Mouse (Mus musculus) Patski (cell line): ENCODE results near the gene Ly9. TPM values are rescaled to one million over a fixed set of nuclear protein-coding genes. Genes with fewer than 3 reads are reported as not detected.

Source experiments
- ATAC-seq: fragments of 100-300 bp; one replicate; pipeline ENCODE4 v1.8.0; 2021
- CTCF ChIA-PET: fragments of 350-600 bp; sonication (Branson Sonifier 250); formaldehyde crosslinking; loops from one replicate; lab custom pipeline; 2022; ENCODE audit warnings: inconsistent platforms; lab: Charles Lee
- POLR2A ChIA-PET: fragments of 350-600 bp; sonication (Branson Sonifier 250); formaldehyde crosslinking; loops from one replicate; lab custom pipeline; 2022; ENCODE audit warnings: antibody characterized with exemption, inconsistent platforms; lab: Charles Lee
- DNase-seq: peaks from one replicate; pipeline ENCODE4 v3.0.0-alpha.2; 2011; ENCODE audit warnings: low read depth, low spot score
- H3K27me3 ChIP-seq: fragments of 371-371 bp; one replicate; pipeline ENCODE4 v1.5.1; 2021
- CTCF ChIP-seq: fragments of 100-300 bp; IDR thresholded peaks from one replicate; pipeline ENCODE4 v1.5.1; 2021
- in situ Hi-C: fragments of 300-500 bp; cut with MboI; formaldehyde crosslinking; loops from 3 replicates; pipeline ENCODE4 v1.11.1; 2018; ENCODE audit warnings: low pct_unique_long_range_greater_than_20kb, mixed read lengths
- polyA plus RNA-seq: library from polyadenylated mRNA; unstranded; gene quantifications from one replicate; pipeline ENCODE4 v1.2.3, GENCODE M21; 2021

Ly9 gene
- polyA plus RNA-seq: not detected

DNA sequence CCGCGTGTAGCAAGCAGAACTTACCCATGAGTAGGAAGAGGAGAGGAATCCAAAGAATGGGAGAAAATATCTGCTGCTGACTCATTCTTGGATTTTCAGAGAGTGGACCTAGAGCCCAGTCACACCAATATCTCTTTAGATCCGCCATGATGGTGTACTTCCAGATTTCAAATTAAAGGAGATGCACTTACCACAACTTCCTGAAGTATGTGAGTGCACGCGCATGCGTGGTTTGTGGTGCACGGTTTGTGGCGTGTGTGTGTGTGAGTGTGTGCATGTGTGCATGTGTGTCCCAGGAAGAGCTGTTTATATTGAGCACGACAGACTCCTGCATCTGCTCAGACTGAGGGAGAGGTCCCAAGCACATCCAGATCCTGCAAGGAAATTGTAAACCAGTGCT, at the start of gene Ly9:
TSS of gene Ly9 (minus strand) at position 235 of the 400 bp plus-strand sequence.
- ChIA-PET POLR2A (no interaction called here), CTCF (no interaction called here)
- in situ Hi-C loops: no loop called here
- no peak for ATAC-seq
- H3K27me3 ChIP-seq: peaks cover 5% of the 10 kb centered on the region
- TF ChIP-seq CTCF: no peak
- no peak for DNase-seq

DNA sequence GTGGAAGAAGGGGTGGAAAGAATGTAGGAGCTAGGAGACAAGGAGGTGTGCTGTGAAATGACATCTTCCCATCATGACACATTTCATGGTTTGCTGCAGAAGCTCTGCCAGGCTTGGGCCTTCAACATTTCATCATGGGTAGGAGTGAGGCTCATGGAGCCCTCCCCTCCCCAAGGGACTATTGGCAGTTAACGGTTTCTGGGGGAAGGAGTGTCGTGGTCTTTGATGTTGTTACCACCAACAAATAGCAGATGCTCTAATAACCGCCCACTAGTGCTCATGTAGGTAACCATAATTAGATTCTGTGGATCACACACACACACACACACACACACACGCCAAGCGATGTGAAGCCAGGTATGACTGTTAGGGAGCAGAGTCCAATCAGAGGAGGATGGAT, 45.5 kb upstream of the Ly9 start, which contains the start of gene Slamf7:
TSS of gene Slamf7 (minus strand) at position 302 of the 400 bp plus-strand sequence.
- POLR2A ChIA-PET: no interaction called here
- in situ Hi-C loops: no loop called here
- TF ChIP-seq CTCF: no peak
- CTCF ChIA-PET: no interaction called here
- no peak for DNase-seq
- no peaks in the 10 kb centered on the region for H3K27me3 ChIP-seq
- ATAC-seq: no peak

DNA sequence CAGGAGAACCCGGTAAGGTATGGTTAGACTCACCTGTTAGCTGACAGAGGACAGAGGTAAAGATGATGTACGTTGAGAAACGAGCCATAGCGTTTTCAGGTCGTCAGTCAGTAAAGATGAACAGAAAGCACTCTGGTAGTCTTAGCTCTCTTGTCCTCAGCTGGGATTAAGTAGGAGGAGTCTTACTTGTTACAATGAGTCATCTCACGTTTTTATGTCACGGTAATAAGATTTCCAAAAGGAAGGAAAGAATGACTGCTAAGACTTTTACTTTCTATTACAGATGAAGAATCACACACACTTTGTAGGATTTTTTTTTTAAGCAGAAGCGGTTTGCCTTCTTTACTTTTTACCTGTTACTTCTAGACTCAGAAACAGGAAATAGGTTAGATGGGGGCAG, 41.6 kb upstream of the Ly9 start:
- no peak for ATAC-seq
- no peak for TF ChIP-seq CTCF
- no peaks in the 10 kb centered on the region for H3K27me3 ChIP-seq
- ChIA-PET POLR2A (no interaction called here), CTCF (no interaction called here)
- DNase-seq: no peak
- in situ Hi-C loops: no loop called here

DNA sequence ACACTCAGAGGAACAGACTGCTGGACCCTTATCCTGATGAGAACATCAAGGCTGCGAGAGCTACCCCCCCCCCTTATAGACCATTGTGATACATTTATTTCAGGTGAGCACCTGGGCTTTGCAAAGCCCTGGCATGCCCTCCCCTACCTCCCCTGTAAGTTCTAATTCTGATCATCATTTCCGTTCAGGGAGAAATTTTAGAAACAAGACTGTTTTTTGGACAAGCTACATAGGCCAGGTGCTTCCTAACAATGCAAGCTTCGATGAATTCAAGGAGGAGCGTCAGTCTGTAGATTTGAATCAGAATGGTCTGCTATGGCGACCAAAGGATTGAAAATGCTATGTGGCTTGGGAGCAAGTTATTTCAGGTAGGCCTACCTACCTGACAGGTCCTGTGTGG, 40.5 kb upstream of the Ly9 start:
- H3K27me3 ChIP-seq: no peaks in the 10 kb centered on the region
- in situ Hi-C loops: no loop called here
- CTCF ChIA-PET: no interaction called here
- TF ChIP-seq CTCF: no peak
- POLR2A ChIA-PET: no interaction called here
- ATAC-seq (no peak), DNase-seq (no peak)

DNA sequence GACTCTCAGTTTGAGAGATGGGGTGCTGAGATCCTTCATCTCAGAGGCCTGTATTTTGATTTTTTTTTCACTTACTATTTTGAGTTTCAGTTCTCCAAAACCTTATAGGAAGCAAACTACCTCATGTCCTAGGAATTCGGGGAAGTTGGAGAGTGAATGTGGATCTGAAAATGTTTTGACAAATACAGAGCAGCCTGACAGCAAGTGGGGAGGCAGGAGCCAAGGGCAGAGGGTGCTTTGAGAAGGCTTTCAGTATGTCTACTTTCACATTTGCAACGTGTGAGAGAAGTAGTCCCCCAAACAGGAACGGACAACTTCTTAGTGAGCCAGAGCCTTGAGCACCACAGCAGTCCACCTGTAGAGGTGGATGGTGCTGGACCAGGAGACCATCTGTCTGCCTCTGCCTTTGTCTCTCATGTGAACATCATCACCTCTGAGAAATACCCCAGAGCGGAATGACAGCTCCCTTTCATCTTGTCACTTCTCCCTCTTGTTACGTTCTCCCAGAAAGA, 39.3 kb upstream of the Ly9 start:
- DNase-seq: no peak
- no peak for ATAC-seq
- POLR2A ChIA-PET: no interaction called here
- H3K27me3 ChIP-seq: no peaks in the 10 kb centered on the region
- CTCF ChIA-PET: no interaction called here
- in situ Hi-C loops: no loop called here
- no peak for TF ChIP-seq CTCF

DNA sequence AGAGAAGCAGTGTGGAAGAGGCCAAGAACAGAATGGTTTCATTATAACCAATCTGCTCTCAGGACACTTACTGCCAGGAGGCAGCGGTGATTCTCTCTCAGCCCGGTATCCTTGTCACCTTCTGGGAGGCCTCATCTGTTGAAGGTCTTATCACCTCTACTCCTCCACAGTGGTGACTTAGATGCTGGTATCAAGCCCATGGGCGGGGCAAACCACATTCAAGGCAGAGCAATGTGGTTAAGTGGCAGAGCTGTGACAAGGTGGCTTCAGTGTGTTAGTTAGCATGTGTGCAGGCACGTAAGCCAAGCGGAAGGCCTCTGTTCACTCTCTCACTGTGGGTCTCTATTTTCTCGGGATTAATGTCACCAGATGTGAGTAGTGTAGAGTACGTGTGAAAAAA, 36.4 kb upstream of the Ly9 start:
- TF ChIP-seq CTCF: no peak
- CTCF ChIA-PET: no interaction called here

DNA sequence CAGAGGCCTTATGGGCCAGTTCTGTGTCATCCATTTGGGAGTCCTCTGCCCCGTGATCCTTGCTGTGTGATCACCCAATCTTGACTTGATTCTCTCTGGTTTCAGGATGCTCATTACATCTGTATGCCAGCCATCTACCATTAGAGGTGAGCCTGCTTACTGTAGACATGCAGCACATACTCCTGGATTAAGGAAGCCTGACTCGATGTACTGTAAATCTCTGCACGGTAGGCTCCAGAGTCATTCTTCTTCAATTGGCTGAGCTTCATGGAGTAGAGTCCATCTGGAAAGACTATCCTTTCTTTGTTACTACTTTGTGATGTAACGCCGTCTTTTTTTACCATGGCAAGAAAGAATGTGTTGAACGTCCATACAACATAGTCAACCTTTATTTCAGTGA, 33.6 kb upstream of the Ly9 start:
- ATAC-seq (no peak), DNase-seq (no peak)
- H3K27me3 ChIP-seq: no peaks in the 10 kb centered on the region
- ChIA-PET CTCF (no interaction called here), POLR2A (no interaction called here)
- TF ChIP-seq CTCF: no peak
- in situ Hi-C loops: no loop called here

More for the DNA sequence above, 36.4 kb upstream of the Ly9 start:
- in situ Hi-C loops: no loop called here
- POLR2A ChIA-PET: no interaction called here
- ATAC-seq (no peak), DNase-seq (no peak)
- H3K27me3 ChIP-seq: no peaks in the 10 kb centered on the region

DNA sequence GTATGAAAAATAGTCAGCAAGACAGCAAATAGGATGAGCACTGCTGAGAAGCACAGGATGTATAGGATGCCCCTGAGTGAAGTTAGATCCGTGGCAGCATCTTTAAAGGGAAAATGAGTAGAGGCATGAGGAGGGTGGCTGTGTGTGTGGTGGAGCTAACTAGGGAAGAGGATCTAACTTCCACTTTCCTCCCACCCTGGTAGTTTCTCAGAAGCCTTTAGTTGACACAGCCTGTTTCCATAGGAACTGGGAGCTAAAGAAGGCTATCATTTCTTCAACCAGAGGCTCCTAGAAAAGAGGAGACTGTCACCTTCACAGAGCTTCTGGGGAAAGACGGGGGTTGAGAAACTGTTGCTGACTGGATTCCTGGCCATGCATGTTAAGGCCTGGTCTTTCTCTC, 31.5 kb upstream of the Ly9 start:
- CTCF ChIA-PET: no interaction called here
- in situ Hi-C loops: no loop called here
- POLR2A ChIA-PET: no interaction called here
- no peak for ATAC-seq
- no peak for DNase-seq
- no peak for TF ChIP-seq CTCF
- H3K27me3 ChIP-seq: no peaks in the 10 kb centered on the region

DNA sequence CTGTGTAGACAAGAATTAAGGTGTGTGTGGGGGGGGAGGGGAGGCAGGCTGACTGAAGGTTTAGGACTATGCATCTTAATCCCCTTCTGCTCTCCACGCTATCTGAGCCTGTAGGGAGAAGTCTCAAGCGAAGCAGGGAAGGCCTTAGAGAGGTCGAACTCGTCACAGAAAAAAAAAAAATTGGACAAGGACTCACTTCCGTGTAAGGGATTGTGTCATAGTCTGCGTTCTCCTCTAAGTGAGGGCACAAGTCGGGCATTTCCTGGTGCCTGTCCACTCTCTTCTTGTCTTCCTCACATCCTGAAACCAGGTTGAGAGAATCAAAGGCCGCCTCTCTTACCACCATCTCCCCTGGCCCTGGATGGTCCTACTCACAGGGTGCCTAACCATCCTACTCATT, 29.9 kb upstream of the Ly9 start:
- no peak for TF ChIP-seq CTCF
- in situ Hi-C loops: no loop called here
- POLR2A ChIA-PET: no interaction called here
- H3K27me3 ChIP-seq: no peaks in the 10 kb centered on the region
- no peak for DNase-seq
- ATAC-seq: no peak
- CTCF ChIA-PET: no interaction called here

DNA sequence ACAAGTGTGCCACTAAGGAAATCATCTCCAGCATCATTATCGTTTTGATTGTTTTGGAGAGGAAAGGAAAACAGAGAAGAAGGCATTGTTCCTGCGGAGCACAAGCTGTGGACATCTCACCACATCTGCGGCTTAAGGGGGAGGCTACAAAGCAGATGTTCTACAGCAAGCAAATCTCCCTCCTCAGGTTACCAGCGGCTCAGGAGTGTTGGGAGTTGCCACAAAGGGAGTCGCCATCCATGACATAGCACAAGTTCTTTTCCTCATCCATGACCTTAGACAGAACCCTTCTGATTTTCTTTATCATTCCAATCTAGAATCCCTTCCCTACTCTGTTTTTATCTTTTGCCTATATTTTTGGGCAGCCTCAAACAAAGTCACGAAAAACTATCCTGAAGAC, 28.5 kb upstream of the Ly9 start:
- in situ Hi-C loops: no loop called here
- TF ChIP-seq CTCF: no peak
- ChIA-PET CTCF (no interaction called here), POLR2A (no interaction called here)
- no peaks in the 10 kb centered on the region for H3K27me3 ChIP-seq
- ATAC-seq (no peak), DNase-seq (no peak)

DNA sequence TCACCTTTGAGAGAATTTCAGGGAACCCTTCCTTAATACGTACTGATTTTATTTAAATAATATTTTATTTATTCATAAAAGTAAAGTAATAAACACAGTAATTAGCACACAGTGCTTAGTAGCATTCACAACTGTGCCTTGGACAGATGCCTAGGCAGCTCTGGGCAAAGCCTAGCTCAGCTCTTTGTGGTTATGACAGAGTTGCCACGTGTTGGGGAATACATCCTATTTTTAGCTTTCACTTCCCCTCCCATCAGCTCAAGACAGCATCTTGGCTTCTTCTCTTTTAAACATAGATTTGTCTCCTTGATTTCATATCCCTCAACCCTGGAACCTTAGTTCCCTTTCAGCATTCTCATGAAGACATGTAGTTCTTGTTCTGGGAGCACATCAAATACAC, 24.2 kb upstream of the Ly9 start:
- POLR2A ChIA-PET: no interaction called here
- ATAC-seq (no peak), DNase-seq (no peak)
- no peaks in the 10 kb centered on the region for H3K27me3 ChIP-seq
- CTCF ChIA-PET: no interaction called here
- in situ Hi-C loops: no loop called here
- TF ChIP-seq CTCF: no peak

DNA sequence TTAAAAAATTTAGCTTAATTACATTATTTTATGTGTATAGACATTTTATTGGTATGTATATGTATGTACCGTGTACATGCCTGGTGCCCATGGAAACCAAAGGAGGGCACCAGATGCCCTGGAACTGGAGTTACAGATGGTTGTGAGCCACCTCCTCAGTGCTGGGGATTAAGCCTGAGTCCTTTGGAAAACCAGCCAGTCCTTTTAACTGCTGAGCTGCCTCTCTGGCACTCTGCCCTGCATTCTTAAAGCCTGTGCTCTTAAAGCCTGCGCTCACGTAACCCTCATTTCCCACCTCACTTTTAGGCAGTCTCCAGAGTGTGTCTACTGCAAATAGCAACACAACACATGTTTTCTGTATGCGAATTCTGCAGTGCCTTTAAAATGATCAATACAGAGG, 23.7 kb upstream of the Ly9 start:
- ATAC-seq (no peak), DNase-seq (no peak)
- ChIA-PET CTCF (no interaction called here), POLR2A (no interaction called here)
- no peak for TF ChIP-seq CTCF
- no peaks in the 10 kb centered on the region for H3K27me3 ChIP-seq
- in situ Hi-C loops: no loop called here
